In the genomic region with DNA sequence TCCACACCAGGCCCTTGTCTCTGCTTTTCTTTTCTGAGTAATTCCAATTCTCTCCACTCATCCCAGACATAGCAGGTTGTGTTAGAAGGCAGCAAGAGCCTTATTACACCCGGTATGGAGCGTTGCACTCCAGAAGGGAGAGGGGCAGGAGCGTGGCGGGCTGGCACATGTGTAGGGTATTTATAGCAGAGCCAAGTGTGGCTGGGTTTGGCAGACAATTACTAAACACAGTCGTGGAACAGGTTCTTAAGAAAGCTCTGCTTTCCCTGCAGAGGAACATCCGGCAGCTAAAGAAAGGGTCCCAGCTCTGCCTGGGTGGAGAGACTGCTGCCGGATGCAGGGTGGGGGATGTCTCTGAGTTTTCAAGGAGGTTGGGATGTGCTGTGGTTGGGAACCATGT, we compare ENCODE assay signal across 9 mouse cellular contexts. TPM values are rescaled to one million over a fixed set of nuclear protein-coding genes. Genes with fewer than 3 reads are reported as not detected.
A peak's percentile ranks its signal among the peaks of the same experiment; 100 is the strongest.
DNase-seq lines count a peak whose midpoint lies in the region.
"Had no signal": no experiment of that assay in that cellular context is flagged by ENCODE, and none has a peak within 500 bp of the region (broad histone marks: within the 10 kb centered on the region; RNA-seq: fewer than 3 reads in every experiment).

No protein-coding gene starts in this region.

- DNase-seq in heart, adult 11 months = peak; percentile 92
- DNase-seq in heart, adult 9 months (ENCODE audit: low spot score in 2 of 2) = no peak
- DNase-seq in urinary bladder, postnatal 14 days (ENCODE audit: low spot score) = peak; percentile 50
- DNase-seq in urinary bladder, postnatal 25 days (ENCODE audit: low spot score) = no peak
- peak; percentile 71 to 87 for DNase-seq in left cerebral cortex, postnatal 14 days (ENCODE audit: low spot score in 2 of 2)
- peak; percentile 88 for DNase-seq in telencephalon, adult 2 months (ENCODE audit: low read depth, low spot score)
- no peak for DNase-seq in kidney, postnatal 14 days
- DNase-seq in kidney, postnatal 10 days = no peak
- DNase-seq: kidney, adult 18-20 months had no signal

- intact Hi-C loops in left cerebral cortex, postnatal 14 days (cut with DNase I) = no loop called here

RNA-seq across cellular contexts. Expression of gene Sema4c, which starts 48.8 kb away (rescaled TPM):
- 10 to 100 TPM; 16.2 to 20.2 TPM for total RNA-seq in left cerebral cortex, postnatal 14 days (2021)

RNA-seq across cellular contexts. Expression of gene Ankrd39, which starts 59.7 kb away (rescaled TPM):
- total RNA-seq in left cerebral cortex, postnatal 14 days (2021) = 10 to 100 TPM; 13.9 to 18.7 TPM

Comparison
In these comparisons a context has a peak if more than half of its experiments do, and no peak if none do; other contexts are left out.
1. DNase-seq: peak in heart, adult 11 months (single experiment), urinary bladder, postnatal 14 days (single experiment), left cerebral cortex, postnatal 14 days (2 of 2) and telencephalon, adult 2 months (single experiment); none in heart, adult 9 months (0 of 2), urinary bladder, postnatal 25 days (single experiment), kidney, postnatal 14 days (single experiment) and kidney, postnatal 10 days (single experiment).